Mouse (Mus musculus) urinary bladder, postnatal 36 days (tissue): ENCODE results near the gene Cldn34b3.
"Not testable (repeated sequence)": the region's sequence is repeated elsewhere in the genome, so short reads cannot be mapped to it uniquely, and the experiment has no call there.

ENCODE experiments used
- DNase-seq, 2 experiments: peaks; one replicate each; pipeline ENCODE4 v3.0.0; 2022; ENCODE audit warnings: low spot score in 2 of 2, mixed read lengths in 1 of 2

Gene Cldn34b3

DNA sequence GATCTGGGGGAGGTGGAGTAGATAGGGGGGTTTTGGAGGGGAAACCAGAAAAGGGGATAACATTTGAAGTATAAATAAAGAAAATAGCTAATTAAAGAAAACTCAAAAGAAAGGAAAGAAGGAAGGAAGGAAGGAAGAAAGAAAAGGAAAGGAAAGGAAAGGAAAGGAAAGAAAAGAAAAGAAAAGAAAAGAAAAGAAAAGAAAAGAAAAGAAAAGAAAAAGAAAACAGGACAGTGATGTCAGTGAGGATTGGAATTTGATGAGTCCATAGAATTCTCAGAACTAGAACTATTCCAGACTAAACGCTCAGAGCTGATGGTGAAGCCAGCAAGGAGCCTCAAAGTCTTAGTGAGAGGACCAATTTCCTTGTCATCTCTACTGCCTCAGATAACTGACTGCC is at the start of gene Cldn34b3:
TSS of gene Cldn34b3 (plus strand) at position 301 of the 400 bp plus-strand sequence.
- DNase-seq = not testable (repeated sequence)
